Mouse (Mus musculus): ENCODE data around the gene Col6a2. TPM values are rescaled to one million over a fixed set of nuclear protein-coding genes. Genes with fewer than 3 reads are reported as not detected.

Col6a2 gene
- polyA plus RNA-seq, 1 experiment, result 120 TPM

GRCm38 (mm10) chr10:76636026-76636425 is 12.6 kb upstream of the Col6a2 start:
- H3K27ac ChIP-seq (ENCODE audit: insufficient read depth, low read depth, low read length), result peak overlapping the region; percentile 54
- no peaks in the 10 kb centered on the region for H3K36me3 ChIP-seq (ENCODE audit: control insufficient read depth, insufficient read depth, low read length)
- H3K4me3 ChIP-seq (ENCODE audit: low read depth, low read length), result no peak overlapping the region
- no peaks in the 10 kb centered on the region for H3K4me1 ChIP-seq (ENCODE audit: control insufficient read depth, insufficient read depth, insufficient read length, low read length)
- TF ChIP-seq POLR2A (IDR thresholded peaks at IDR 0.05; ENCODE audit: low read depth, low read length) (no peak), CTCF (IDR thresholded peaks at IDR 0.05; ENCODE audit: extremely low read depth, insufficient read length, insufficient replicate concordance, low read depth, low read length) (no peak)
- WGBS, result 57% methylated on average over 3 of the region's 3 CpGs
- H3K27me3 ChIP-seq (ENCODE audit: control insufficient read depth, insufficient read depth, low read length), result no peaks in the 10 kb centered on the region

DNA sequence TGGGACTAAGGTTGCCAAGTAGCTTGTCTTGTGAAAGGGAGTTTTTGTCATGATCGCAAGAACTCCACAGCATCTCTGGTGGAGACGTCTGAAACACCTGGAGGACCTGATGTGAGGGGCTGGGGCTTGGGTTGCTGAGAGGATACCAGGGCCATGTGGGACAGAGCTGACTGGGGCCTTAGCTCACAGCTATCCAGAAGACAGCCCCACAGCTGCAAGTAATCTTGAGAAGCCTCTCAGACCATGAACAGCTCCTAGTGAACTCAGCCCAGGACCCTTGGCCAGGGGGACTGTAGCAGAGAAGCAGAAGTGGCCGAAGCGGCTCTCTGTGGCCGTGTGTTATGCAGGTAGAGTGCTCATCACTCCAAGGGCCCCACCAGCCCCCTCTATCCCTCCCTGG is 11.2 kb upstream of the Col6a2 start:
- no peaks in the 10 kb centered on the region for H3K36me3 ChIP-seq (ENCODE audit: control insufficient read depth, insufficient read depth, low read length)
- TF ChIP-seq POLR2A (IDR thresholded peaks at IDR 0.05; ENCODE audit: low read depth, low read length) (no peak), CTCF (IDR thresholded peaks at IDR 0.05; ENCODE audit: extremely low read depth, insufficient read length, insufficient replicate concordance, low read depth, low read length) (no peak)
- WGBS, result 76% methylated on average over 5 of the region's 5 CpGs
- H3K27me3 ChIP-seq (ENCODE audit: control insufficient read depth, insufficient read depth, low read length), result no peaks in the 10 kb centered on the region
- no peaks in the 10 kb centered on the region for H3K4me1 ChIP-seq (ENCODE audit: control insufficient read depth, insufficient read depth, insufficient read length, low read length)
- no peak overlapping the region for H3K4me3 ChIP-seq (ENCODE audit: low read depth, low read length)
- 0 out of 2 replicates have a peak overlapping the region, but pooled peaks have one; percentile 4 for H3K27ac ChIP-seq (ENCODE audit: insufficient read depth, low read depth, low read length)

GRCm38 (mm10) chr10:76634094-76634571 is 10.7 kb upstream of the Col6a2 start:
- H3K27ac ChIP-seq (ENCODE audit: insufficient read depth, low read depth, low read length), result 0 out of 2 replicates have a peak overlapping the region, but pooled peaks have one; percentile 4
- no peaks in the 10 kb centered on the region for H3K27me3 ChIP-seq (ENCODE audit: control insufficient read depth, insufficient read depth, low read length)
- no peak overlapping the region for H3K4me3 ChIP-seq (ENCODE audit: low read depth, low read length)
- H3K36me3 ChIP-seq (ENCODE audit: control insufficient read depth, insufficient read depth, low read length), result no peaks in the 10 kb centered on the region
- H3K4me1 ChIP-seq (ENCODE audit: control insufficient read depth, insufficient read depth, insufficient read length, low read length), result no peaks in the 10 kb centered on the region
- WGBS, result 55% methylated on average over 7 of the region's 7 CpGs
- TF ChIP-seq CTCF (IDR thresholded peaks at IDR 0.05; ENCODE audit: extremely low read depth, insufficient read length, insufficient replicate concordance, low read depth, low read length), result no peak
- no peak for TF ChIP-seq POLR2A (IDR thresholded peaks at IDR 0.05; ENCODE audit: low read depth, low read length)

DNA sequence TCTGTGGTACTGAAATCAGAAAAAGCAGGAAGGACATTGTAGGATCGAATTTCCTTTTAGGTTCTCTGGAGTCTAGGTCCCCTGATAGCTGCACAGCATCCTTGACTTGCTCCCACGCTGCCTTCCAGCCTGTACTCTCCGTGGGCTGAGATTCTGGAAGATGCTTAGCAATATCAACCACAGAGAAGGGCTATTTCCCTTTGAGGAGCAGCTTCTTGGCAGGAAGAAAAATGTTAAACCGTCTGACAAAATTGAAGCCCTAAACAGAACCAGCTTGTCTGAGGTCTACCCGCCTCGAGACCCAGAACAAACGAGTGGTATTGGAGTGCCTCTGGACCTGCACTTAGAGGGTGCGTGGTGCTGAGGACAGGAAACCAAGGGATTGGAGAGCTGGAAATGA is 9.2 kb upstream of the Col6a2 start:
- H3K27ac ChIP-seq (ENCODE audit: insufficient read depth, low read depth, low read length), result 0 out of 2 replicates have a peak overlapping the region, but pooled peaks have one; percentile 8
- WGBS, result 59% methylated on average over 8 of the region's 8 CpGs
- H3K4me3 ChIP-seq (ENCODE audit: low read depth, low read length), result no peak overlapping the region
- H3K36me3 ChIP-seq (ENCODE audit: control insufficient read depth, insufficient read depth, low read length), result no peaks in the 10 kb centered on the region
- H3K4me1 ChIP-seq (ENCODE audit: control insufficient read depth, insufficient read depth, insufficient read length, low read length), result no peaks in the 10 kb centered on the region; the same call in 1 of the 2 replicates
- TF ChIP-seq POLR2A (IDR thresholded peaks at IDR 0.05; ENCODE audit: low read depth, low read length) (no peak), CTCF (IDR thresholded peaks at IDR 0.05; ENCODE audit: extremely low read depth, insufficient read length, insufficient replicate concordance, low read depth, low read length) (no peak)
- H3K27me3 ChIP-seq (ENCODE audit: control insufficient read depth, insufficient read depth, low read length), result no peaks in the 10 kb centered on the region

- Histone ChIP-seq H3K36me3 (ENCODE audit: control insufficient read depth, insufficient read depth, low read length) (no peaks in the 10 kb centered on the region), H3K4me3 (ENCODE audit: low read depth, low read length) (no peak overlapping the region), H3K27me3 (ENCODE audit: control insufficient read depth, insufficient read depth, low read length) (no peaks in the 10 kb centered on the region), H3K27ac (ENCODE audit: insufficient read depth, low read depth, low read length) (no peak overlapping the region), H3K4me1 (ENCODE audit: control insufficient read depth, insufficient read depth, insufficient read length, low read length) (no peaks in the 10 kb centered on the region; the same call in 1 of the 2 replicates)
- TF ChIP-seq CTCF (IDR thresholded peaks at IDR 0.05; ENCODE audit: extremely low read depth, insufficient read length, insufficient replicate concordance, low read depth, low read length) (no peak), POLR2A (IDR thresholded peaks at IDR 0.05; ENCODE audit: low read depth, low read length) (no peak)
- 82% methylated on average over 1 of the region's 1 CpGs for WGBS
These were observed 7.2 kb upstream of the Col6a2 start for GRCm38 (mm10) chr10:76630657-76631056.

DNA sequence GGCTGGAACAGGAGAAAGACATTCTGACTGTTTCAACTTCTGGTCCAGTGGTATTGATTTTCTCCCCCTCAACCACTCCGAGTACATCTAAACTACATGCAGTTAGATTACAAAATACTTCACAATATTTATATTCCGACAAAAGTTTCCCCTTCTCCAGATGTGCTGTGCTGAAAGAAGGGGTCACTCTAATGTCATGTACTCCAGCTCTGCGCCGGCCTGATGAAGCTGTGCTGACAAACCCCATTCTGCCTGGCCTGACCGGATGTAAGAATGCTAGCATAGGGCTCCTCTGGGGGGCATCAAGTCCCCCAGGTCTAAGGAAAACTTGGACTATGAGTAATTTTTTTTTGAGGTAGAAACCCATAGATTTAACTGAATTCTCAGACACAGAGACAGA is 4.3 kb upstream of the Col6a2 start:
- TF ChIP-seq CTCF (IDR thresholded peaks at IDR 0.05; ENCODE audit: extremely low read depth, insufficient read length, insufficient replicate concordance, low read depth, low read length) (no peak), POLR2A (IDR thresholded peaks at IDR 0.05; ENCODE audit: low read depth, low read length) (no peak)
- Histone ChIP-seq H3K27me3 (ENCODE audit: control insufficient read depth, insufficient read depth, low read length) (no peaks in the 10 kb centered on the region), H3K4me1 (ENCODE audit: control insufficient read depth, insufficient read depth, insufficient read length, low read length) (no peaks in the 10 kb centered on the region; the same call in 1 of the 2 replicates), H3K4me3 (ENCODE audit: low read depth, low read length) (no peak overlapping the region), H3K27ac (ENCODE audit: insufficient read depth, low read depth, low read length) (peak overlapping the region; percentile 64), H3K36me3 (ENCODE audit: control insufficient read depth, insufficient read depth, low read length) (no peaks in the 10 kb centered on the region)
- whole genome bisulfite sequencing, result 75% methylated on average over 5 of the region's 5 CpGs

- H3K27me3 ChIP-seq (ENCODE audit: control insufficient read depth, insufficient read depth, low read length), result no peaks in the 10 kb centered on the region
- TF ChIP-seq CTCF (IDR thresholded peaks at IDR 0.05; ENCODE audit: extremely low read depth, insufficient read length, insufficient replicate concordance, low read depth, low read length), result no peak
- no peak for TF ChIP-seq POLR2A (IDR thresholded peaks at IDR 0.05; ENCODE audit: low read depth, low read length)
- no peak overlapping the region for H3K4me3 ChIP-seq (ENCODE audit: low read depth, low read length)
- no peaks in the 10 kb centered on the region for H3K36me3 ChIP-seq (ENCODE audit: control insufficient read depth, insufficient read depth, low read length)
- no peaks in the 10 kb centered on the region; the same call in 1 of the 2 replicates for H3K4me1 ChIP-seq (ENCODE audit: control insufficient read depth, insufficient read depth, insufficient read length, low read length)
- H3K27ac ChIP-seq (ENCODE audit: insufficient read depth, low read depth, low read length), result no peak overlapping the region
- 66% methylated on average over 7 of the region's 7 CpGs for WGBS
These were observed 1.5 kb upstream of the Col6a2 start for GRCm38 (mm10) chr10:76624903-76625302.

Measured in small intestine, adult 2 months (tissue).